Mouse (Mus musculus): Measurements from ENCODE around the gene Opn3. TPM values are rescaled to one million over a fixed set of nuclear protein-coding genes. Genes with fewer than 3 reads are reported as not detected.

Gene Opn3
- total and polyA plus RNA-seq, 2 experiments from 2014 or later: 8.6 to 14.8 TPM

GRCm38 (mm10) chr1:175625257-175625879 lies 67.2 kb downstream of the Opn3 start, which contains the start of gene Fh1:
Fh1 (minus strand) TSS chr1:175625635.
- WGBS: under 1% methylated on average over 58 of the region's 58 CpGs
- ATAC-seq: peak; percentile 100
- H3K4me1 ChIP-seq (ENCODE audit: insufficient read depth, low read length): 0 out of 2 replicates have a peak, but pooled peaks cover 7% of the 10 kb centered on the region

GRCm38 (mm10) chr1:175623656-175624055 lies 68.9 kb downstream of the Opn3 start:
- Histone ChIP-seq H3K4me2 (ENCODE audit: low read depth, low read length) (no peak overlapping the region), H3K4me3 (ENCODE audit: low read length) (no peak overlapping the region), H3K9me3 (ENCODE audit: low read length) (no peaks in the 10 kb centered on the region), H3K27ac (no peak overlapping the region), H3K27me3 (ENCODE audit: insufficient read depth, low read length) (no peaks in the 10 kb centered on the region), H3K9ac (replicated peaks; ENCODE audit: low read length) (no peak overlapping the region), H3K36me3 (ENCODE audit: insufficient read depth, low read length) (no peaks in the 10 kb centered on the region), H3K4me1 (ENCODE audit: insufficient read depth, low read length) (0 out of 2 replicates have a peak, but pooled peaks cover 7% of the 10 kb centered on the region)
- DNase-seq (ENCODE audit: low spot score) (no peak), ATAC-seq (no peak)
- TF ChIP-seq CTCF (IDR thresholded peaks at IDR 0.05; ENCODE audit: low read depth): no peak
- 74% methylated on average over 6 of the region's 6 CpGs for WGBS

More at GRCm38 (mm10) chr1:175625257-175625879, 67.2 kb downstream of the Opn3 start, which contains the start of gene Fh1:
- no peak for TF ChIP-seq CTCF (IDR thresholded peaks at IDR 0.05; ENCODE audit: low read depth)
- DNase-seq (ENCODE audit: low spot score): peak; percentile 98
- H3K27me3 ChIP-seq (ENCODE audit: insufficient read depth, low read length): no peaks in the 10 kb centered on the region
- H3K27ac ChIP-seq: peak within 1 kb of the TSS; percentile 85
- H3K9me3 ChIP-seq (ENCODE audit: low read length): no peaks in the 10 kb centered on the region
- peak within 1 kb of the TSS; percentile 89 for H3K9ac ChIP-seq (replicated peaks; ENCODE audit: low read length)
- H3K4me2 ChIP-seq (ENCODE audit: low read depth, low read length): peak within 1 kb of the TSS; percentile 90
- no peaks in the 10 kb centered on the region for H3K36me3 ChIP-seq (ENCODE audit: insufficient read depth, low read length)
- peak within 1 kb of the TSS; percentile 87 for H3K4me3 ChIP-seq (ENCODE audit: low read length)

DNA sequence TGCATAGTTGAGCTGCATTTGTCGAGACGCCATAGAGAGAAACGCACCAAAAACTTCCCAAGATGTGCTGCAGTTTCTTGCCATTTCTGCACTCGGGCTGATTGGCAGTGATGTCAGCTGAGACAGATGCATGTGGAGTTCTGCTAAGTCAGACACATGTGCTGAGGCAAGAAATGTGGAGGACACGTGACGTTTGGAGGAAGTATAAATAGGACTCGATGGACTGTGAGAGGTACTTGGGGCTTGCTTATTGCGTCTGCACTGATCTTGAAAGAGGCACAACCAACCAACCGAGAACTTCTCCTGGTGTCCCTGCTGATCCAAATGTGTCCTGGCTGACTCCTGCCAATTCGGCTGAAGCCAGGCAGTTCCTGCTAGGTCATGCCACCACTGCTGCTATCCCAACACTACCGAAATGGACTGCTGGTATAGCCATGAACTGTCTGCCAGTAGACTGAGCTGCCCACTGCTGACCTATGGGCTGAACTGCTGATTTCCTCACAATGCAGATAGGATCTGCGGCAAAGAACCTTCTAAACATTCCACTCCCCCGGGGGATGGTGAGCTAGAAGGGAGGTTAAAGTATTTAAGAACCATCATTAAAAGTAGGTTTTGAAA lies 72.7 kb downstream of the Opn3 start, which contains the start of gene Kmo:
TSS of gene Kmo (plus strand) at position 568 of the 618 bp plus-strand sequence.
- DNase-seq (ENCODE audit: low spot score) (no peak), ATAC-seq (no peak)
- Histone ChIP-seq H3K4me3 (ENCODE audit: low read length) (no peak within 1 kb of the TSS), H3K27ac (no peak within 1 kb of the TSS), H3K9ac (replicated peaks; ENCODE audit: low read length) (no peak within 1 kb of the TSS), H3K9me3 (ENCODE audit: low read length) (no peaks in the 10 kb centered on the region), H3K4me2 (ENCODE audit: low read depth, low read length) (no peak within 1 kb of the TSS), H3K4me1 (ENCODE audit: insufficient read depth, low read length) (0 out of 2 replicates have a peak, but pooled peaks cover 7% of the 10 kb centered on the region), H3K27me3 (ENCODE audit: insufficient read depth, low read length) (no peaks in the 10 kb centered on the region), H3K36me3 (ENCODE audit: insufficient read depth, low read length) (peaks cover 25% of the 10 kb centered on the region)
- WGBS: 87% methylated on average over 13 of the region's 13 CpGs
- no peak for TF ChIP-seq CTCF (IDR thresholded peaks at IDR 0.05; ENCODE audit: low read depth)

- H3K4me2 ChIP-seq (ENCODE audit: low read depth, low read length): no peak overlapping the region
- TF ChIP-seq CTCF (IDR thresholded peaks at IDR 0.05; ENCODE audit: low read depth): no peak
- 85% methylated on average over 9 of the region's 9 CpGs for WGBS
- peaks cover 54% of the 10 kb centered on the region for H3K36me3 ChIP-seq (ENCODE audit: insufficient read depth, low read length)
- no peak for DNase-seq (ENCODE audit: low spot score)
- no peak overlapping the region for H3K4me3 ChIP-seq (ENCODE audit: low read length)
- H3K4me1 ChIP-seq (ENCODE audit: insufficient read depth, low read length): no peaks in the 10 kb centered on the region
- ATAC-seq: no peak
- H3K9ac ChIP-seq (replicated peaks; ENCODE audit: low read length): no peak overlapping the region
- no peaks in the 10 kb centered on the region for H3K9me3 ChIP-seq (ENCODE audit: low read length)
- H3K27ac ChIP-seq: no peak overlapping the region
- no peaks in the 10 kb centered on the region for H3K27me3 ChIP-seq (ENCODE audit: insufficient read depth, low read length)
Measured at GRCm38 (mm10) chr1:175614992-175615391, 77.6 kb downstream of the Opn3 start.

Other genes with a start within 250 kb of the Opn3 start
- 32.5 and 35.2 TPM in 2 replicates for gene Rgs7, start 200.3 kb downstream of the Opn3 start, total RNA-seq (2014; rRNA removed)
- gene Rgs7, start 200.3 kb downstream of the Opn3 start, polyA plus RNA-seq (2015; fragmentation: Nextera tagmentation; extraction: Ambion mirVana): 40.8 and 41.6 TPM in 2 replicates
- 0.21 TPM in 1 of 2 replicates, not detected in the other for gene Kmo, start 72.4 kb downstream of the Opn3 start, total RNA-seq (2014; rRNA removed)
- gene Kmo, start 72.4 kb downstream of the Opn3 start, polyA plus RNA-seq (2015; fragmentation: Nextera tagmentation; extraction: Ambion mirVana): 0.08 and 0.13 TPM in 2 replicates
- gene Fh1, start 67.1 kb downstream of the Opn3 start, total RNA-seq (2014; rRNA removed): 59.2 and 67.8 TPM in 2 replicates
- 113 and 114 TPM in 2 replicates for gene Fh1, start 67.1 kb downstream of the Opn3 start, polyA plus RNA-seq (2015; fragmentation: Nextera tagmentation; extraction: Ambion mirVana)
- gene Chml, start 125 bp upstream of the Opn3 start, total RNA-seq (2014; rRNA removed): 18.2 and 29.4 TPM in 2 replicates
- gene Chml, start 125 bp upstream of the Opn3 start, polyA plus RNA-seq (2015; fragmentation: Nextera tagmentation; extraction: Ambion mirVana): 2.5 and 2.7 TPM in 2 replicates
- not detected in 2 replicates for gene Wdr64, start 5.8 kb upstream of the Opn3 start, total RNA-seq (2014; rRNA removed)
- not detected in 2 replicates for gene Wdr64, start 5.8 kb upstream of the Opn3 start, polyA plus RNA-seq (2015; fragmentation: Nextera tagmentation; extraction: Ambion mirVana)
- 3.2 and 3.5 TPM in 2 replicates for gene Exo1, start 187.8 kb upstream of the Opn3 start, total RNA-seq (2014; rRNA removed)
- 4.8 and 7.3 TPM in 2 replicates for gene Exo1, start 187.8 kb upstream of the Opn3 start, polyA plus RNA-seq (2015; fragmentation: Nextera tagmentation; extraction: Ambion mirVana)
- not detected in 2 replicates for gene Gm38100, start 227.6 kb upstream of the Opn3 start, total RNA-seq (2014; rRNA removed)
- not detected in 2 replicates for gene Gm38100, start 227.6 kb upstream of the Opn3 start, polyA plus RNA-seq (2015; fragmentation: Nextera tagmentation; extraction: Ambion mirVana)